Mouse (Mus musculus) cerebellum, postnatal 25 days (tissue): ENCODE data around the gene Scrn2.

Experiments
- DNase-seq, 2 experiments: peaks; one replicate each; pipeline ENCODE4 v3.0.0; 2021; ENCODE audit warnings: mixed read lengths in 2 of 2

The Scrn2 gene

DNA sequence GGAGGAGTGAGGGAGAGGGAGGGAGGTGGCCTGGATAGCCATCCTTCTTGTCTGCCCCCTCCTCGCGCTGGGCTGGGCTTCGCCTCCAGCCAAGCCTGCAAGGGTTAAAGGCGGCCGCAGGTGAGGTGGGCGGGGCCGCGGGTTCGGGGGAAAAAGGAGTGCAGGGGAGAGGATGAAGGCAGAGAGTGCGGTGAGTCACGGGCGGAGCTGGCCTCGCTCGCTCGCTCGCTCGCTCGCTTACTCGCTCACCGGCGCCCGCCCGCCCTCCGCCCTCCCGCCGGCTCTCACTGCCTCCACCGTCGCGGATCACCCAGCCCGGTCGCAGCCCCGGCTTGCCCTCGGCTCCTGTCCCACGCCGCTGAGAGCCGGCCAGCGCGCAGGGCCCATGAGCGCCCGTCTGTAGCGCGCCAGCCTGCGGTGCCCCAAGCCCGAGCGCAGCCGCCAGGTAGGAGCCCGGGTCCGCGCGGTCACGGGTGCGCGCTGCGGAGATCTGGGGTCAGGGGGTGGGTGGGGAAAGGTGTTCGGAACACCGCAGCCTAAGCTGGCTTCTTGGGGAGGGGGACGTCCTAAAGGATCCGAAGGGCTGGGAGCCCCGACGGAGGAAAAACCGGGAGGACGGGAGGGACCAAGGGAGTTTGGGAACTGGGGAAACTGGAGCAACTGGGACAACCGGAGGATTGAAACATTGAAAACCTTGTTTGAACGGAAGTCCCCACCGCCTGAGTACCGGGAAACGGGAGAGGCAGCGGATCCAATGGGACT, 11.0 kb upstream of the Scrn2 start:
- DNase-seq, result no peak

DNA sequence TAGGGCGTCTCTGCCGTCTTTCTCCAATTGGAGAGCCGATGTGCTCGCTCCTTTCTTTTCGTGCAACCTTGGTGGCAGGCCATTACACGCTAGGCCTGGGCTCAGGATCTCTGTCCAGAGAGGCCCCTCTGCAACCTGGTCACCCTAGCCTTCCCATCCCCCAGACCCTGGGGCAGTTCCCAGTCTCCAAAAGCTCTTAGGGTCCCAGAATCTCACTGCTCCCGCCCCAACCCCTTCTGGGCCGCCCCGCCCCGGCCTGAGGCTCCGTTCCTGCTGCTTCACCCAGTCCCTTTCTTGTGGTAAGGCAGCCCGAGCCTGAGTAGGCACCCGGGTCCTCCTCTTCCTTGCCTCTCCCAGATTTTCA, 10.4 kb upstream of the Scrn2 start:
- DNase-seq, result no peak

DNA sequence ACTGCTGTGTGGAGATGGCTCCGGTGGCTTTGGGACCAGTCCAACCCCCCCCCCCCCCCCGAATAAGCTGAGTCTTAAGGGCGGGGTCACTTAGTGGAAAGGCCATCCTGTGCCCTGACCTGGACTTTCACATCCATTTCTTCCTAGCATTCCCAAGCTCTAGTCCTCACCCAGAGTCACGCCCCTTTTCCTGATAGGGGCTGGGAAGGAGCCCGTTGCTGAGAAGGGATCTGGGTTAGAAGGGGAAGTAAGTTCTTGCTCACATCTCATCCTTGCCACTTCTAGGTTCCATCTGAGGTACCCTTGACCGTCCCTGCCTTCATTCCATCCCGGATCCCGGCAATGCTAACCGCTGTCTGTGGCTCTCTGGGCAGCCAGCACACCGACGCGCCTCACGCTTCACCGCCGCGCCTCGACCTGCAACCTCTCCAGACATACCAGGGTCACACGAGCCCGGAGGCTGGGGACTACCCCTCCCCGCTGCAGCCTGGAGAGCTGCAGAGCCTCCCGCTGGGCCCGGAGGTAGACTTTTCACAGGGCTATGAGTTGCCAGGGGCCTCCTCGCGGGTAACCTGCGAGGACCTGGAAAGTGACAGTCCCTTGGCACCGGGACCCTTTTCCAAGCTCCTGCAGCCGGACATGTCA, 8.5 kb upstream of the Scrn2 start:
- DNase-seq, result no peak

DNA sequence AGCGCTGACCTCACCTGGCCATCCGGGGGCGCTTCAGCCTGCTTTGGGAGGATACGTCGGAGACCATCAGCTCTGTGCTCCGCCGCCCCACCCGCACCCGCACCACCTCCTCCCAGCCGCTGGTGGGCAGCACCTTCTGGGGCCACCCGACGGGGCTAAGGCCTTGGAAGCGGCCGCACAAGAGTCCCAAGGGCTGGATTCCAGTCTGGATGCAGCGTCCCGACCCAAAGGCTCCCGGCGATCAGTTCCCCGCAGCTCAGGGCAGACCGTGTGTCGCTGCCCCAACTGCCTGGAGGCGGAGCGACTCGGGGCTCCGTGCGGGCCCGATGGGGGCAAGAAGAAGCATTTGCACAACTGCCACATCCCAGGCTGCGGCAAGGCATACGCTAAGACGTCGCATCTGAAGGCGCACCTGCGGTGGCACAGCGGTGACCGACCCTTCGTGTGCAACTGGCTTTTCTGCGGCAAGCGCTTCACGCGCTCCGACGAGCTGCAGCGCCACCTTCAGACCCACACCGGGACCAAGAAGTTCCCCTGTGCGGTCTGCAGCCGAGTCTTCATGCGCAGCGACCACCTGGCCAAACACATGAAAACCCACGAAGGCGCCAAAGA, 7.8 kb upstream of the Scrn2 start:
- DNase-seq, result peak; percentile 80 to 87

DNA sequence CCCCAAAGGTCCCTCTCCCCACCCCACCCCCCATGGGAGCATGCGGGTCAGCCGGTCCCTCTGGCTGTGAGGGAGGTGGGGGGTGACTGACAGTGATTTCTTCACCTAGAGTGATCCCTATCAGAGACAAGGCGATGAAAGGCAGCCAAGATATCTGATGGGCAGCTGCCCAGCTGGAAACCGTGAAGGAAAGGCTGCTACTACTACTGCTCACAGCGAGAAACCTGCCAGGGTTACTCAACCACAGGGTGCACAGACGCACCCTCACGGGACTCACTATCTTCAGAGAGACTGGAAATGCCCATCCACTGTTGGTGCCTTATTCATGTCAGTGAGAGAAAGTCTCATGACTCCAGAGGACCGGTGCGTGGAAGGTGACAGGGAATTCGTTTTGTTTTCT, 4.8 kb upstream of the Scrn2 start:
- no peak for DNase-seq

DNA sequence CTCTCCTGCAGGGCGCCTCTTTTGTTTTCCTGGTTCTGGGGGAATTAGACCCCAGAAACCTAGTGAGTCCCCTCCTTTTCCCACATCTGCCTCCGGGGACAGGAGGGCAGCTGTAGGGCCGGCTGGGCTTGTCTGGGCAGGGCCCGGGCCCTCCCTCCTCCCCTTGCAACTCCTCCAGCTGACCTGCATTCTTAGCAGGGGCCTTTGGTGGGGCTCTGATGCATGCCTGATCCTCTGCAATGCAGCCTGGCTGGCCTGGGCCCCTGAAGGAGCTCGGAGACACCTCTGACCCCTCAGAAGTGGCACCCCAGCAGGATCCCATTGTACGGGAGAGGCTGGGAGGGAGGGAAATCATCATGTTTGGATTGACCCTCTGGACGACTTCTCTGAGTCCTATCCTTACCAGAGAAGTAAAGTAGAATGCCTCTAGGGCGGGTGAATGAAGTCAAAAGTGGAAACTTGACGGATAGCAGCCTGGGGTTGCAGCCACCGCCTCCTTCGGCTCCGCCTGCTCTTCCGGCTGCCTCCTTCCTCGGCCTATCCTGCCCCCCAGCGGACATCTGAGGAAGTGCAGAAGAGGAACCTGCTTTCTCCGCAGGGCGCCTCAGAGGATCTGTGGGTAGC, 3.9 kb upstream of the Scrn2 start:
- peak; percentile 88 to 92 for DNase-seq

DNA sequence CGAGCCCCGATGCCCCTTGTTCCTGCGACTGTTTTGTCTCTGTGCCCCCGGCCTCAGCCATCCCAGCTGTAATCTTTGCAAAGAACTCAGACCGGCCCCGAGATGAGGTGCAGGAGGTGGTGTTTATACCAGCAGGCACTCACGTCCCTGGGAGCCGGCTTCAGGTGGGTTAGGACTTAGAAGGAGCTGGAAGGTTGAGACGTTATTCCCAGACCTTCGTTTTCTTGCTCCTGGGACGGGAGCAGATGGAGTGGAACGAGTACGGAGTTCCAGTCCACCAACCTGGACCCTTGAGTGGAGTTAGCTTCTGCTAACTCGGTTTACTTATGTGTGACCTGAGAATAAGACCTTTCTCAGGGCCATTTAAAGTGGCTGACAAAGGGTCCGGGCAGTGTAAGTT, 688 bp downstream of the Scrn2 start:
- no peak for DNase-seq

DNA sequence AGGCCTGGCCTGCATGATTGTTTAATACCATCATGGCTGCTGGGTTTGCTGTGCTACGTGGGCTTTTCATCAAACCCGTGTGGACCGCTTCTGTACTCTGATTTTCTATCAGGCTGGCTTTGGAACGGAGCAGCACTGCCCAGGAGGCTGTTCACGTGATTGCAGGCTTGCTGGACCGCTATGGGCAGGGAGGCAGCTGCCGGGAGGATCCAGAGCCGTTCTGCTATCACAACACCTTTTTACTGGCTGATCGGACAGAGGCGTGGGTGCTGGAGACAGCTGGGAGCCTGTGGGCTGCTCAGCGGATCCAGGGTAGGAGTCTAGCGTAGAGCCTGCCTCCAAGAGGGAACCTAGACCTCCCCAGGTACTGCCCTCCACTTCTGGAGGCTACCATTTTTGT, 2.2 kb downstream of the Scrn2 start:
- DNase-seq, result no peak

DNA sequence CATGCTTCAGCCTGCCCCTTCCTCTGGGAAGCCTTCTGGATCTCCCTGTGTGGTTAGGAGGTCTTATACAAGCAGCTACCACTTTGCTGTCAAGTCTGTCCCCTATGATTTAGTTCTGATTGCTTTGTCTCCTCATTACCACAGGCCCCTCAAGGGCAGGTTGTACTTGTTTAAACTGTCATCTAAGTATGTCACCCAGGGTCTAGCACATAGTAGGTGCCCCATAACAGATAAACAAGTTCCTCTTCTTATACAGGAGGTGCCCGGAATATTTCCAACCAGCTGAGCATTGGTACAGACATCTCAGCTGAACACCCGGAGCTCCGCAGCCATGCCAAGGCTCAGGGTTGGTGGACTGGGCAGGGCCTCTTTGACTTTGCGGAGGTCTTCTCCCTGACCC, 2.8 kb downstream of the Scrn2 start:
- no peak for DNase-seq

DNA sequence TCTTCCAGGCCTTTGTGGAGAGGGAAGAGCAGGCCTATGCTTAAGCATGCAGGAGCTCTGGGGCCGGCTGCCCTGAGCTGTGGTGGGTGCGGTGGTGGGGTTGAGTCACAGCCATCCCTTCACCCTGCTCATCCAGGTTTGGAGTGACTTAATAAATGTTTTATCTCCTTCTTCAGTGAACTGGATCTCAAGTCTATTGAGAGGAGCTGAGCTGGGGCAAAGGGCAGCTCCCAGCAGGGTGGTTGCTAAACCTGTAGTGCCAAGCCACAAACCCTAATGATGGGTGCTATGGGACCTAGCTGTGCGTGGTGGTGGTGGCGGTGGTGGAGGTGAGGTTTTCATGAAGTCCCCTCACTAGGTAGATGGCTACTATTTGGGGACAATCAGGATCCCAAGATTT, 4.0 kb downstream of the Scrn2 start:
- no peak for DNase-seq

DNA sequence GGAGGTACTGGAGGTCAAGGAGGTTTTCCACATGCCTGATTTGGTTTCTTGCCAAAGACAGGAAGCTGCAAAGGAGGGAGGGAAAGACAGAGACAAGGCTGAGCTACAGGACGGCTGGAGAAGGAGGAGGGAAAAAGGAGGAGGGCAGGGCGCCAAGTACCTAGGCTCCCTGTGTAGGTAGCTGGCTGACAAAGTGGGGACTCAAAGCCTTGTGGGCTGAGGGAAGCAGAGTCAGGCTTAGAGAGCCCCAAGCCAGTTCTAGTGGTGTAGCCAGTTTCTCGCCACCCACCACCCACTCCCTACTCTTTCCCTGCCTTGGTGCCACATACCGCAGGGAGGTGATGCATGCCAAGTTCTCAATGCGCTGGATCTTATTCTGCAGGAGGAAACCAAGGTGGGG, 6.4 kb downstream of the Scrn2 start:
- DNase-seq, result peak; percentile 67 to 80

DNA sequence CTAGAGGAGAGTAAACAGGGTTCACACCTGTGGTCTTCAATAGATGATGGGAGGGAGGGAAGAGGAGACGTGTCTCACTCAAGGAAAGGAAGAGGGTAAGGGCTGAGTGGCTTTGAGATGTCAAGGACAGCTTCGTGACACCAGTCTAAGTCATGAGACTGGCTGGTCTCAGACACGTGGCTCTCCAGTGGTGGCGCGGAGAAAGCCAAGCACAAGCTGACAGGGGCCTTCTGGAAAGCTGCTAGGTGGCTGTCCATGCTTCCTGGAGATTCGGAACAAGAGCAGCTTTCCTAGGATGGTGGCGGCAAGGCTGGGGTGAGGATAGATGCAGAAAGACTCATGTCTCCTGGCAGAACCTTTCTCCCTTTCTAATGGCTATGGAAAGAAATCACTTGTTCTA, 9.1 kb downstream of the Scrn2 start:
- no peak for DNase-seq

DNA sequence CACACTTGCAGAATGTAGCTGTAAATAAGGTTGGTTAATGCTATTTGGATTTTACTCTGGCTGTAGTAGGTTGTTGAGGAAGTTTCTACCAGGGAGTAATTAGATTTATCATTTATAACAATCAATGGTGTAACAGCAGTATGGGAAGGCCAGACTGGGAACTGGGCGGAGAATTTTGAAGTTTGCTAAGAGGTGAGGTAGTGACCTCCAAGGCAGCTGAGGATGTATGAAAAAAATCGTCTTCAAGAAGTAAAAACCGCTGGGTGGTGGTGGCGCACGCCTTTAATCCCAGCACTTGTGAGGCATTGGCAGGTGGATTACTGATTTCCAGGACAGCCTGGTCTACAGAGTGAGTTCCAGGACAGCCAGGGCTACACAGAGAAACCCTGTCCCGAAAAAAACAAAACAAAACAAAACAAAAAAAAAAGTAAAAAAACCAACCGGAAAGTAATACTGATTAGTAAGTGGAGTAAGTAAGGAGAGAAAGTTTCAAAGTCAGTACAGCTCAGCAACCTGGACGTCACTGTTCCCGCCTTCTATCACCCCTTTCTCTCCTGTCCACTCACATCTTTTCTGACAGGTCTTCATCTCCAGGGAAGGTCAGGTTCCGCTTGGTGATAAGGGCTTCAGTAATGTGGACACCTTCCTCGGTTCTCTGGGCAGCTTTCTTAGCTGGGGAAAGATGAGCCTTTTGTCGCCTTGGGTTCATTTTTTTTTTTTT, 10.7 kb downstream of the Scrn2 start:
- no peak for DNase-seq

DNA sequence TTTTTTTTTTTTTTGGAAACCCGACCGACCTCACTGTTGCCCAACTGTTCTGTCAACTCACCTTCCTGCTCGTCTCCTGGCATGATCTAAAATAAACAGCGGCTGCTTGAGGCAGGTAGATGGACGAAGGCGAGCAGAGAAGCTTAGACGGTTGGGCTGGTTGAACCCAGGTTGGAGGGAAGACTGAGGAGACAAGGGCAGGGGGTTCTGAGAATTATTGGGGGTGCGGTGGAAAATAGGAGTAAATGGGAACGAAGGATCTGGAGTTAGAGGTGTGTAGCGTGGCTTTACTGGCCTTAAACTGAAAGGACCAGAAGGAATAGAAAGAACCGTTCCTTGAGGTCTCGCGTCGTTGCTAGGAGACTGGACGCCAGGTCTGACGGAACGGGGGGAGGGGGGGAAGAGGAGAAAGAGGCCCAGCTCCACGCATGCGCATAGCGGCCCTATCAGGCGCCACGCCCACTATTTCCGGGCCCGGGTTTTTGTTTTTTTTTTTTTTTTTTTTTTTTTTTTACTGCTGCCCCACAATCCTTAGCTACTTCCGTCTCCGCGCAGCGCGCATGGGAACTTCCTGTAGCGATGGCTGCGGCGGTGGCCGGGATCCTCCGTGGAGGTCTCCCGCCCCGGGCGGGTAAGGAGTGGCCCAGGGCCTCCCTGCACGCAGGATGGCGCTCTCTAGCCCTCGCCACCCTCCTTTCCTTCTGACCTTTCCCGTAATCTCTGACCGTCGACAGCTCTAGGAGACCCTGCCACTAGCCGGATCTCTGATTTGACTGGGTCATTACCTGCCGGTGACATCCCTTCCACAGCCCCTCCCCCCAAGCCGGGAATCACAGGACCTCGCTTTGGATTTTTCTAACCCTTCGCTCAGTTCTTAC, 11.5 kb downstream of the Scrn2 start, which contains the start of the genes Lrrc46 and Mrpl10:
Gene Lrrc46, minus strand, starts transcription at position 386 of the 878 bp plus-strand sequence.
Gene Mrpl10, plus strand, starts transcription at position 539 of the 878 bp plus-strand sequence.
- DNase-seq, result peak; percentile 87 to 96

DNA sequence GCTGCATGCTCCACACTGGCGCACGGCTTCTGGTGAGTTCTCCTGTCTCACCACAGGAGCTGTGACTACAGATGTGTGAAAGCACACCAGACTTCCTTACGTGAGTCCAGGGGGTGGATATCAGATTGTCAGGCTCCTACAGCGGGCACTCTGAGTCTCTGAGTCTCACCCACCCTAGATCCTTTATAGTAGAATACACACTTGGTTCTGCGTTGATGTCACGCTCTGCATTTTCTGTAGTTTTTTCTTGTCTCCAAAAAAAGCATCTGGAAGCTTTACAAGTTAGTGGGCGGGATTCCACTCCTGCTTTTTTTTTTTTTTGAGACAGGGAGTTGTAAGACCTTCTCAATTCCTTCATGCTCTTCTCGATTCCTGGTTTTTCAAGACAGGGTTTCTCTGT, 15.2 kb downstream of the Scrn2 start:
- no peak for DNase-seq

DNA sequence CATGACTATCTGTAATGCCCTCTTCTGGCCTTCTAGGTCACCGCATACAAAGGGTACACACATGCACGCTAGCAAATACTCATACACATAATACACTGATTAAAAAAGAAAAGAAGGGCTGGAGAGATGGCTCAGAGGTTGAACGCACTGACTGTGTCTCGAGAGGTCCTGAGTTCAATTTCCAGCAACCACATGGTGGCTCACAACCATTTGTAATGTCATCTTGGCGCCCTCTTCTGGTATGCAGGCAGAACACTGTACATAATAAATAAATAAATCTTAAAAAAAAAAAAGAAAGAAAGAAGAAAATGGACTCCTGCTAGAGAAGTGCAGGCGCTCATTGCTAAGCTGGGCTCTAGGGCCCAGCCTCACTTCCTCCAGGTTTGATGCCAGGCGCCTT, 16.1 kb downstream of the Scrn2 start:
- DNase-seq, result no peak

DNA sequence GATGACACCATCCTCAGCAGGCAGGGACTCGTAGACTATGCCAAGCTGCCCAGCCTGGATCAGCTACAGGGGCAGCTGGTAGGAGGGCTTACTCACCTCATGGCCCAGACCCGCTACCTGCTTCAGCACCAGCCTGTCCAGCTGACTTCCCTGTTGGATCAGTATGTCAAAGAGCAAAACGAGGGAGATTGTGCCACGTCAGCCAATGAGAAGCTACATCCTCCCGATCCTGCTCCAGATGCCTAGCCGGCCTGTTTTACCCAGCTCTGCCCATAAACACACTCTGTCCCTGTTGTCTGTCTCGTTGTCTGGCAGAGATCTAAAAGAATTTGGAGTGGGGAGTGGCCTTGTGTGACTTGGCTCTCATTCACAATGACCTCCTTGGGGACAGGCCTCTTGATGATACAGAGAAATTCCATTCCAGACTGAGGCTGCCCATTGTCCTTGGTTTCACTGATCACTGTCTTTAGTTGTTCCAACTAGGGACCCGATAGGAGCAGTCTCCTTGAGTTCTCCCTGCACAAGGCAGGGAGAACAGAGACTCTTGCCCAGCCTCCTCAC, 18.4 kb downstream of the Scrn2 start:
- DNase-seq, result no peak

DNA sequence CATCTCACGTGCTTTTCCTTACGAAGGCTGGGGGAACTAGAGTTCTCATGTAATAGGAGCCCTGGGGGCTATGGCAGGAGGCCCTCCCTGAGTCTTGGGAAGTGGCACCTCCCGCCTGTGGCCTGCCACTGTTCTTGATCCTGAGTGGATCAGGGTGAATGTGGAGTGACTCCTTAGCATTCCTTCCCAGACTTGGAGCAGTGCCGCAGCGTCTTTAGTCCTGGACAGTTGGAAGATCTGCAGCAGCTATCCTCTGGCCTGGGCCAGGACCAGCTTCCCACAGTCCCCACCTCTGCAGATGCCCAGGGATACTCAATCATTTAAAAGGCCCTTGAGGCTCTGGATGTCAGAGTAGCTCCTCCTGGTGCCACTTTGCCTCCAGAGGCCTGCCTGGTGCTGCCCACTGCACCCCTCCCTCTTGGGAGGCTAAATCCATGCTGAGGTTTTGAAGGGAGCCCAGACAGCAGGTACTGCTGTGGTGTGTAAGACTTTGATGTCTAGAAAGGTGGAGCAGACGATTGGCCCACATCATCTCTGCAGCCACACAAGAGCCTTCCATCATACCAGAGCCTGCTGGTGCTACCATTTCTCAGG, 19.9 kb downstream of the Scrn2 start:
- no peak for DNase-seq

DNA sequence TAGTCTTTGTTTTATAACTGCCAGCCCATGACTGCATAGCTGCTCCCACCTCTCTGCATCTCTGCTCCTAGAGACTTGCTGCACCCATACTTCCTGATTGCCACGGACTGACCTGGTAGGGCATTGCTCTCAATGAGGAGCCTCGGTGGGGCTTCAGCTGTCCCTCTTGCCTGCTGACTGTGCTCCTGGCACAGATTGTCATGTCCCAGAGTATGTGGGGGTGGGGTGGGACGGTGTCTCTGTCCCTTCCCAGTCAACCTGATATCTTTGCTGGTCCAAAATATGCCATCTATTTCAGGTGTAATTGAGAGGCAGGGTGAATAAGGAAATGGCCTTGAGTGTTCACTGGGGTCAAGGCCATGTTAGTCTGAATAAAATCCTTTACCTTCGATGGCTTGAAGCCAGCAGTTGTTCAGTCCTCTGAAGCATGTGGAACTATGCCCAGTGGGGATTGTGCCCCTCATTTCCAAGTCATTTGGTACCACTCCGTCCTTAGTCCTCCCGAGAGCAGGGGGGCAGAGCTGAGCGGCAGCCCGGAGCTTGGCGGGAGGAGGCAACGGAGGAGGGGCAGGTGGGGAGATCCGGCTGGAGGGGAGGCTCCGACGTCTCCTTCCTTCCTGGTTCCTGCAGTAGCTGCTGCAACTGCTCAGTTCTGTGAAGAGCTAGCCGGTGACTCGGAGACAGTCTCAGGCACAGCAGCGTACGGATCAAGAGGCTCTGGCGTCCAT, 20.6 kb downstream of the Scrn2 start, which contains the start of gene Osbpl7:
Gene Osbpl7, plus strand, starts transcription at position 413 of the 728 bp plus-strand sequence.
- peak; percentile 79 to 85 for DNase-seq

DNA sequence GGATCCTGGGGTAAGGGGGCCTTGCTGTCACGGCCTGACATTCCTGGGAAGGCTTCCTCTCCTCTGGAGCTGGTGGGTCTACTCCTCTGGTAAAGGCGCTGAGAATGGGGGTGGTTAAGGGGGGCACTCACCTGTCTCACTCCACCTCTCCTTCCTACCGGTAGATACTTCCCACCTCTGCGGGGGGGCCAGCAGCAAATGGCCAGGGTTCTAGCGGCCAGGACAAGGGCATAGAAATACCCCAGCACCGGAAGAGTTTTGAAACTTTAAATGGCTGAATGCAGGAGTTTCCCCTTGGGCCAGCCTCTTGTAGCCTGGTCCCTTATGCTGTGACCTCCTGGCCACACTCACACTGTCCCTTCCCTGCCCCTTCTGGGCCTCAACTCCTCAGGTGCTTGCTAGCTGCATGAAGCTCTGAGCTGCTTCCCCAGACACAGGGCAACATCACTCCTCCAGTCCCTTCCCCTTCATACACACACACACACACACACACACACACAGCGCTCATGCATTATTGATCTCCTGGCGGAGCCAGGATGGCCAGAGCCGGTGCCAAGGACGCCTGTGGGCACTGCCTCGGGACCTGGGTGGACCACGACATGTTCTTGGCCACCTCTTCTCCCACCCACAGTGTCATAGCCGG, 21.3 kb downstream of the Scrn2 start:
- peak; percentile 29 to 52 for DNase-seq
